Mouse (Mus musculus) liver, postnatal 0 days (tissue): Measurements from ENCODE around the gene Gm20696.

Experiments used
- CTCF ChIP-seq: sonication (generic); IDR thresholded peaks from 2 replicates; pipeline ENCODE4 v1.5.1; 2016; ENCODE audit warnings: antibody characterized with exemption, low read depth
- EP300 ChIP-seq: IDR thresholded peaks from 2 replicates; pipeline ENCODE4 v1.6.1; 2016; ENCODE audit warnings: antibody characterized with exemption, low read depth, mild to moderate bottlenecking

GRCm38 (mm10) chr6:99492937-99493336, 173.7 kb downstream of the Gm20696 start:
- peak; percentile 34 for TF ChIP-seq CTCF
- TF ChIP-seq EP300 = no peak
